Mouse (Mus musculus): ENCODE results near the gene P2rx1.

The P2rx1 gene

DNA sequence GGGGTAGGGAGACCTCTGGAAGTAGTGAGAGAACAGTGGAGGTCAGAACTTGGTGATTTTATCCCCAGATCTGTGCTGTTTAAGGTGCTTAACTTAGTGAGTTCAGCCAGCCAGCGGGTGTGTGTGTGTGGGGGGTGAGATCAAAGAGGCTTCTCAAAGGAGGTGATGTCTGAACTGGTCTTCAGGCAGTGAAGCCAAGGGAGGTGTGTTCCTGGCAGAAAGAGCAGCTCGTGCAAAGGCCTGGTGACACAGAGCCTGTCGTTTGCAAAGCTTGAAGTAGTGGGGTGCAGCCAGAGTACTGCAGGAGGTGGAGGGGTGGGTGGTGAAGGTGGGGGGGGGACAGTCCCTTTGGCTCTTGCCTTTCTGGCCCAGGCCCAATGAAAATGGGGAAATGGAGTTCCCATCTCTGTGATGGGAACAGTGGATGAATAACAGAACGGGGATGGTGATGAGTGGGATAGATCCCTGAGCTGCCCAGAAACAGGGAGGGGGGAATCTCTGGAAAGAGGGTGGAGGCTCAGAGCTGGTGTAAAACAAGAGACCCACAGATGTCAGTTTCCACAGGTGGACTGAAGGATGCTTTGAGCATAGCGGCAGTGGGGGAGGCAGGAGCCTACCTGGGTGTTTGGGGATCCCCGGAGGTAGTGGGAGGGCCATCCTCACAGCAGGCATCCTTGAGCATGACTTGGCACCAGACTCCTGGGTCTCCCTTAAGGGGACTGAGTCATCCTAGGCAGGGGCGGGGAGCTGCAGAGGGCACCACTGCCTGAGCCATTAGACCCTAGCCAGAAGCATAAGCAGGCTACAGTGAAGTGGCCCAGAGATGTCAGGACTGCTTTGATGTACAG lies 22.3 kb downstream of the P2rx1 start:
- no peak for DNase-seq (ENCODE audit: low read depth, low spot score)

DNA sequence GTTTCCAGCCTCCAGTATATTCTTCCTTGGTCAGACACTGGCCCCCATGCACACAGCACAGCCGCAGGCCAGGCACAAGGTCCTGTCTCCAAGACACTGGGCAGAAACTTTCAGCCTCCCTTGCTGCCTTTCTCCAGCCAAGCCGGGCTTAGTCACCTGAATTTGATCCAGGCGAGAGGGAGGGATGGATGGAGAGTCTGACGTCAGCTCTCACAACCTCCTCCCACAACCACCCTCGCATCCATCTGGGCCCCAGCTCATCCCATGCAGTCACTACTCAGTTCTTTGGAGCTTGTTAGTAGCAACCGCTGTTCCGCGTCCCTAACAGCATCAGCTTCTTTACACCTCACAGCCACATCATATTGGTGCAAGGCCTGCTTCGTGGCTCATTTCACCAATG lies 24.2 kb downstream of the P2rx1 start:
- no peak for DNase-seq (ENCODE audit: low read depth, low spot score)

DNA sequence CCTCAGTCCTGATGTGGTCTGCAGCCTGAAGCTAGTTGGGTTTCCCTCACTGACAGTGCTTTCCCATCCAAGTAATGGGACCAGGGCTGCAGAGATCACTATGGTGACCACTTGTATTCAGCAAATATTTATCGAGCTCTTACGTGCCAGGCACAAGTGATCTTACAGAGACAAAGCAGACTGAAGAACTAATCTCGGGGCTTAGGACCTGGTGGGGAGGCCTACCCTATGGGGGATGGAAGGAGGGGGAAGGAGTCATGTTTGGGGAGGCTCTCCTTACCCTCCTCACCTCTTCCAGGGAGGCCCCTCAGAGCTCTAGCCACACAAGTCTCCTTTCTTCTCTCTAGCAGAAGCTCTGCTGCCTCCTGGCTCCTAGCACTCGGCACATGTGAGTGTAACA lies 24.9 kb downstream of the P2rx1 start:
- no peak for DNase-seq (ENCODE audit: low read depth, low spot score)

DNA sequence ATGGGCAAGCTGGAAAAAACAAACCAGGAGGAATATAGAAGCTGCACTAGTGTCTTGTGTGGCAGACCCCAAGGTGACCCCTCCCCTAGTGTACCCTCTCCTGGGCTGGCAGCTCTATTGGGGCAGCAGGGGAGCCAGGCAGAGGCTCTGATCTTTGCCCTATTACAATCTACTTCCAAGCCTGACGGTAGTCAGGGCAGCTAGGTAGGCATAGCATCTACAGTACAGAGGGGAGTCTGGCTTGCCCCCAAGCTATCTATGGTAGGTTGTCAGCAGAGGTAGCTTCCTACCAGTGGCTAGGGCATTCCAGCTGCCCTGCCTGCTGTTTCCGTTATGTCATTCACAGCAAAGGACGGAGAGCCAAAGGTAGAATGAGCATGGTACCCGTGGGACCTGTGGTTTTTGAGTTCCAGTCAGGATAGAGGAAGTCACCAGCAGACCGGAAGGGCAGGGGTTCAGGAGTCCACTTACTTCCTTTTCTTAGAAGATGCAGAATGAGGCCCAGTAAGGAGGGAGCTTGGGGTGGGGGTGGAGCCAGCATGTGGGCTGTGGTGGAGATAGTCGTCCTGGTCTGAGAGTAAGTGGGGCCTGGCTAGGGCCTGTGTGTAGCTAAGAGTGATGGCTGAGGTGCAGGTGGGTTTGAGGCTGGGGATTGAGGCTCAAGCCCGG lies 25.5 kb downstream of the P2rx1 start:
- peak; percentile 28 for DNase-seq (ENCODE audit: low read depth, low spot score)

DNA sequence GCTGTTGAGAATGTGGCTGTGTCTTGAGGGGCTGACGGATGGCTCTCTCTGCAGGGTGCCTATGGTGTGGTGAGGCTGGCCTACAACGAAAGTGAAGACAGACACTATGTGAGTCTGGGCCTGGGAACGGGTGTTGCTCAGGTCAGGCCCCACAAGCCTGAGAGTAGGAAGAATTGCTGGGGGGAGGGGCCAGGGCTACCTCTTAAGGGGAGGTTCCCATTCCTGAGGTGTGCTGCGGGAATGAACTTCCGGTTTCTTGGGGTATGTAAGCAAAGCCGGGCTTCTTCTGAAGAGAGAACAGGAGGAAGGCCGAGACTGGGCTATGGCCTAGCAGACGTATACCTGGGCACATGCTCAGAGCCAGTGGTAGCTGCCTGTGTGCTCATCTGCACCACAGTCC lies 28.1 kb downstream of the P2rx1 start:
- no peak for DNase-seq (ENCODE audit: low read depth, low spot score)

DNA sequence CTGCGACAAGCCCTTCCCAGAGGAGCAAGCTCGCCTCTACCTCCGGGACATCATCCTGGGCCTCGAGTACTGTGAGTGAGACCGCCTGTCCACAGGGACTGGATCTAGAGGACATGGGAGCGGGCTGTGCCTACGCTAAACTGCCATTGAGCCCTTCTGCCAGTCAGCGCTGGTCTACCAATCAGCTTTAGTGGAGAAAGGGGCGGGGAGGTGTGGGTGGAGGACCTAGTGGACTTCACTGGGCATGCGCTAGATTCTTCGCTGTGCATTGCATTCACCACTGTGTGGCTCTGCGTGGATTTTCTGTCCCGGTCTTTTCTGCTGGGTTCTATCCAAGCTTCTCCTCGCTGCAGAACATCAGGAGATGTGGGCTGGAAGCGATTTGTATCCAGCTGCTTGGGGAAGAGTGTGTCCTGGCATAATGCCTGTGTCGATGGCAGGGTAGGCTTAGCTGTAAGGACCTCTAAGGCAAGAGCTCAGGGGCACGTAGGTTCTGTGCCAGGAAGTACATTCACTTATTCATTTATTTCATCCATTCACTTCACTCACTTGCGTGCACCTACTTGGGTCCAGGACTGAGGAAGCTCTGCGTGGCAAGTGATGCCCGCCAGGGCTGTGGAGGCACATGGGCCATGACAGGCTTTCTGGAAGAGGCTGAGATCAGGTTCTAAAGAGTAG lies 32.1 kb downstream of the P2rx1 start:
- DNase-seq (ENCODE audit: low read depth, low spot score) = peak; percentile 84

DNA sequence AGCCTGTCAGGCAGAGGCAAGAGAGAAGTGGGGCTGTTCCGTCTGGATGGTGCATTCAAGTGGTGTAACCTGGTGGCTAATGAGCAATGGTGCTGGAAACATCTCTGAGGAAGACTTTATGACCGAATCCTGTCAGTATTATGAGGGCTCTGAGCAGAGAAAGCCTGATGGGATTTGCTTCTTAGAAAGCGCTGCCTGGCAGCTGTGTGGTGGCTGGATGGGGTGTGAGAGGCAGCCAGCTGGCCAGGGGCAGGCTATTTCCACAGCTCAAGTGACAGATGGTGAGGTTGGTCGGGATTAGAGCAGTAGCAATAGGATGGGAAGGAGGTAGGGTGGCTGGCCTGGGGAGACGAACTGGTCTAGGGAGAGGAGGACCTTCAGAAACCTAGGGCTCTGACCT lies 32.6 kb downstream of the P2rx1 start:
- DNase-seq (ENCODE audit: low read depth, low spot score) = no peak

DNA sequence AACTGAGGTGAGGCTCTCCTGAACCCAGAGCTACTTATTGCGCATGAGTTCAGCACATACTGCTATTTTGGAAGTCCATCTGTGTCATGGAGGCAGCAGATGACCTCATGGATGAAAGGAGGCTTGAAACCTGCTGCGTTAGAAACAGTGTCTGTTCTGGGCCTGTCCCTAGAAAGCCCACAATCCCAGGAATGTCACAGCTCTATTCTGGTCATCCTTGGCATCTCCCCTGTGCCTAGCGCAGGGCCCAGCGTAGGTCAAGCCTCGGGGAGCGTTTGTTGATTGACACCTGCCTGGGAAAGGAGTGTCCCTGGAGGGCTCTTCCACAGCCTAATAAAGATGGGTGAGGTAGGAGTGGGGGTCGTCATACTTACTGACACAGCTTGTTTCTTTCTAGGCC lies 37.2 kb downstream of the P2rx1 start:
- no peak for DNase-seq (ENCODE audit: low read depth, low spot score)

DNA sequence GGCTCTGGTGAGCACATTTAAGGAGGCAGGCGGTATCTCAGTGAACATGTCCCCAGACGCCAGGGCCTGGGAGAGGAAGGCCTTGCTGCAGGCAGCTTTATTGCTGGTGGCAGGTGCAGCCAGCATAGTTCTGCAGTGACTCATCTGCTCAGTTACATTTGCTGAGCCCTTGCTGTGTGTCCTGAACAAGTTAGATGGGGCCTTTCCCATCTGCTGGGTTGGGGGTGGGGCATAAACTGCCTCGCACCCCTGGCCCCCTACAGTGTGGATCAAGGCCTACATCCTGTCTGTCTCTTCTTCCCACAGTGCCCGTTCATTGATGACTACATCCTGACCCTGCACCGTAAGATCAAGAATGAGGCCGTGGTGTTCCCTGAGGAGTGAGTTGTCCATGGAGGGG lies 38.0 kb downstream of the P2rx1 start:
- no peak for DNase-seq (ENCODE audit: low read depth, low spot score)

DNA sequence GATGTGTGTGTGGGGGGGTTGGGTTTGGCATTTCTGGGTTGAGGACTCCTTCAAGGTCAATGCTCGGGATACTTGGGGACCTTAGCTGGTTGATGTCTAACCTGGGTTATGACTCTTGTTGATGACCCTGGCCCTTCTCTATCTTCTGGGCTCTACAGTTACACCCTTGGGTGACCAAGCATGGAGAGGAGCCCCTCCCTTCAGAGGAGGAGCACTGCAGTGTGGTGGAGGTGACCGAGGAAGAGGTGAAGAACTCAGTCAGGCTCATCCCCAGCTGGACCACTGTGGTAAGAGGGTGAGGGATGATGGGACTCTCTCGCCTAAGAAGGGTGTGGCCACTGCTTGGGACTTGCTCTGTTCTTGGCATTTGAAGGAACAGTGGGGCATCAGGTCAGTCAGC lies 38.8 kb downstream of the P2rx1 start:
- DNase-seq (ENCODE audit: low read depth, low spot score) = no peak

DNA sequence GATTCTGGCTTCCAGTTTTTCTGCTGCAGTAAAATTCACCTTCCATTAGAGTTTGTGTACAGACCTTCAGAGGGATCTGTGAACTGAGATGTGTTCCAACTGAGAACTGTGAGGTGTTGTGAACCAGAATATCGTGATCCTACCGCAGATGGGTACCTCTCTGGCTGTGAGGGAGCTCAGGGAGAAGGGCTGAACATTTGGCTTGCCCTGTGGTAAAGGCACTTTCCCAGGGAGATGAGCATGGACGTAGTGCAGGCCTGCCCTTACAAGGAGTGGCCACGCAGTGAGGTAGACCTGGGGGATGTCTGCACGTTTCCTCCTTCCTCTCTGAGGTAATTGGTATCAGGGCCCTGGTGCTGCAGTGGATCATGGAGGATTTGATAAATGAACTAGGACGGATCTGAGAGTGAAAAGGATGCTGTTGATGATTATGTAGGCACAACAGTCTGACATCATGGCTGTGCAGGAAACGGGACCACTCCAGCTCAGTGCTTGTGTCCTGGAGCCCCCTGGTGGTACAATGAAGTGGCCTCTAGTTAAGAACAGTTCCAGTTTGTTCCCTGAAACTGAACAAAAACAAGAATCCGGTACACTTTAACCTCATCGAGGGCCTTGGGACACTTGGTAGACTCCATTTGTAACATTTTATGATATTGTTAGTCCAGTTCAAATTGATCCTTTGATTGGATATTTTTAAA lies 40.3 kb downstream of the P2rx1 start:
- DNase-seq (ENCODE audit: low read depth, low spot score) = peak; percentile 56

DNA sequence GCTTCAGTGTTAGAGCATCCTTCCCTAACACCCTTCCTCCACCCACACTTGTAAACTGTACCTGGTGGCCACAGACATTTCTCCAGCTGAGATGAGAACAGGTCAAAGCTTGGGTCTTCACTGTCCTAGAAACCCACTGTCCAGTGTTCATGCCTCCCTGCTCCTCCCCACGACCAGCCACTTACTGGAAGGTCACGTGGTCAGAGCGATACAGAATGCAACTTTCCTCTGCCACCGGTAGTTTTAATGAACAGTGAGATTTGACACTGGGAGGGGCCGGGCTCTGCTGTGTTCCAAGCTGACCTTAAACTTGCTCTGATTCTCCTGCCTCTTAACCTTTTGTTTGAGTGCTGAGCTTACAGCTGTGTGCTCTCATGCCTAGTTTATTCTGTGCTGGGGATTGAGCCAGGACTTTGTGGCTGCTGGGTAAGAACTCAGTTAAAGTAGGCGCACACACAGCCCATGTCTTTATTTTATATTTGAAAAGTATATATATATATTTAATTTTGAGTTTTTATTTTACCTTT lies 45.4 kb downstream of the P2rx1 start:
- no peak for DNase-seq (ENCODE audit: low read depth, low spot score)

DNA sequence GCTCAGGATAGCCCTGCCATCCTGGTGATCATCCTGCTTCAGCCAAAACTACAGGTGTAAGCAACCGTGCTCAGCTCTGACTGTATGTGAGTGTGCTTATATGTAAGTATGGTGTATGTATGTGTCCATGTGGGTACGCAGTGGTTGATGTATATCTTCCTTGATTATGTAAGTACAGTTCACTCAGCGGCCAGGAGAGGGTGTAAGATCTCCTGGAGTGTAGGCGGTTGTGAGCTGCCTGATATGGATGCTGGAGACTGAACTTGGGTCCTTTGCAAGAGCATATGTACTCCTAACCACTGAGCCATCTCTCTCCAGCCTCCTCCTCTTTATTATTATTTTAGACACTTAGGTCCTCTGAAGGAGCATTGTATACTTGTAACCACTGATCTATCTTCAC lies 45.9 kb downstream of the P2rx1 start:
- peak; percentile 30 for DNase-seq (ENCODE audit: low read depth, low spot score)

DNA sequence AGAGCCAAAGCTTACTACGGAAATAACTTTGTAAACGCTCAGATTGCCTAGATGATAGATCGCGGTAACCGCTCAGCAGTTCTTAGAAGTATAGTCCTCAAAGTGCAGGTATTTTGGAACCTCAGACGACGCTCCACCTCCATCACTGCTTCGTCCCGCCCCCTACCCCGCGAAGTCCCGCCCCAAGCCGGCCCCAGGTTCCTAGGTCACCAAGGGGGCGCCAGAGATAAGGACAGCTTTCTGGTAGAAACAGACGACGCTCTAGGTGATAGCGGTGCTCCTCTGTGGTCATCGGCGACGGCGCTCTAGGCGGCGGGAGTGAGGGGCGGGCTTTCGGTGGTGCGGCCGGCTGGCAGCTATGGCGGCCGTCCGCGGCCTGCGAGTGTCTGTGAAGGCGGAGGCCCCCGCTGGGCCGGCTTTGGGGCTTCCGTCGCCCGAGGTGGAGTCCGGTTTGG lies 48.7 kb downstream of the P2rx1 start, which contains the start of gene Ncbp3:
Gene Ncbp3 (plus strand): TSS at position 242 of the 455 bp plus-strand sequence.
- DNase-seq (ENCODE audit: low read depth, low spot score) = peak; percentile 97

DNA sequence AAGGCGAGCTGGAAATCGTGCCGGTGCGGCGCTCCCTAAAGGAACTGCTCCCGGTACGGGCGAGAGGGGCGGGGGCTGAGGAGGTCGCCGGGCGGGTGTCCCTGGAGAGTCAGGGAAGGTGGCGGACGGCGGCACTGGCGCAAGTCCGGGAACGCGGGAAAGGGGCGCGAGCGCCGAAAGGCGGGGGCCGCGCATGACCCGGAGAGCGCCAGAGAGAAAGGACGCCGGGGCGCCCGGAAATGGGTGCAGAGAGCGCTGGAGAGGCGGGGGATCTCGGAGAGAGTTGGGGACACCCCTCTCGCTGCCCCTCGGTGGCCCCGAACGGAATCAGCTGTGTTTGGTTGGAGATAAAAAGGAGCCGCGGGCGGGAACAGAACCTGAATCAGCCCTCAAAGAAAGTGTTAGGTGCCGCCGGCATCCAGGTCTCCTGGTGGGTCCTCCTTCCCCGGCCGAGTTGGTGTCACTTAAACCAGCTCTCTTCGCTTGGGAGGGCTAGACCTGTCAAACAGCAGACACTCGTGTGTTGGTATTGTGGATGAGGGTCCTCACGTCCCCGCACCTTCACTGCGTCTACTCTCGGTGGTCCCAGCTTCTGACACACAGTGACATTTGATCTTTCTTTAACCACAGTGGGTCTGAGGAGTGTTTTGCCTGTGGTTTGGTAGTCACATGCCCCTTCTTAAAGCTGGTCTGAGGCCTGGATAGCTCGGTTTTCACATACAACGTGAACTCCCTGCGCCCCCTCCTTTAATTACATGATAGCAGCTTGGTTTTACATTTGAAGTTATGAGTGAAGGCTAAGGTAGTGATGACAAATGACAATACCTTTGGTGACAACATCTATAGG lies 49.4 kb downstream of the P2rx1 start:
- peak; percentile 76 for DNase-seq (ENCODE audit: low read depth, low spot score)

DNA sequence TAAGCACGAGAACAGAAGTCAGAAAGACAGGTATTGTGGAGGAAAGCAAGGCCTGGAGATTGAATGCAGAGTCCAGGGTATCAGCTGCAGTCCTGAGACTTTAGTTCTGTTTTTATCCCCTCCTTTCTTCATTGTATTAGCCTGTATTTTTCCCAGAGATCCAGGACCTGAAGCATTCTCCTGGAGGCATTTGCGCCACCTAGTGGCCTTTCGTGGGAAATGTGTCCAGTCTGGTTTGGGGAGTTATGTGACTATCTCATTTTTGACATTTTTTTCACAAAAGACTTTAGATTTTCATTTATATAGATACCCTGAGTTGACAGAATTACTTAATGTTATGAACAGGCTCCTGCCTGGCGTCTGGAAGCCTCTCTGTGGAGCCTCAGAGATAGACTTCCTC lies 50.4 kb downstream of the P2rx1 start:
- peak; percentile 68 for DNase-seq (ENCODE audit: low read depth, low spot score)

DNA sequence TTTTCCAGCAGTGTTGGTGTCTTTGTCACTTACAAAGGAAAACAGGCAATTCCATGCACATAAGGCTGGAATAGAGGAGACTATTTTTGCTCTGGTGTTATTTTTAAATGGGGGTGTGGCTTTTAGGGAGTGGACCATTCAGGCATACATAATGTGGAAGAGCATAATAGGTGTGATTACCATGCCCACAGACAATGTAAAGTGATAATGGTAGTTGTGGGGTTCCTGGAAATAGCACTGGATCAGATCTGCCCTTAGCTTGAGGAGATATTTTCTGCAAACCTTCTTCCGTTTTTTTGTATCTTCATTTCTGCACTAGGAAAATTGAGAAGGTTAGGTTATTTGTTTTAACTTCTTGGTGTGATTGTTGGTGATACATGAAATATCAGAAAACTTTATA lies 53.9 kb downstream of the P2rx1 start:
- DNase-seq (ENCODE audit: low read depth, low spot score) = no peak

DNA sequence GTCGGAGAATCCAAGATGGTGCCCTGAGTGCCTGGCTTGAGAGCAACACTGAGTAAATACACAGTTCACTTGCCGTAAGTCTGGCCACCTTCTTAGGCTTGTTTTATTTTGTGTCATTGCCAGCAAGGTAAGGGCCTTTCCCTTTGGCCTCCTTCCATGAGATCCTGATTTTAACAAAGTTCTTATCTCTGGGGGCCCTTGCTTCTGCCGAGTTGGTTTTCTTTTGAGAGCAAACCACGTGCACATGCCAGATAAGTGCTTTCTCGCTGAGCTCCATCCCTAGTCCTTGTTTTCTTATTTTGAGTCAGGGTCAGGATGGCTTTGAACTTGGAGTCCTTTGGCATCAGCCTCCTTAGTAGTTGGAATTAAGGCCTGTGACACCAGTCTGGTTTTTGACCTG lies 58.8 kb downstream of the P2rx1 start:
- no peak for DNase-seq (ENCODE audit: low read depth, low spot score)

DNA sequence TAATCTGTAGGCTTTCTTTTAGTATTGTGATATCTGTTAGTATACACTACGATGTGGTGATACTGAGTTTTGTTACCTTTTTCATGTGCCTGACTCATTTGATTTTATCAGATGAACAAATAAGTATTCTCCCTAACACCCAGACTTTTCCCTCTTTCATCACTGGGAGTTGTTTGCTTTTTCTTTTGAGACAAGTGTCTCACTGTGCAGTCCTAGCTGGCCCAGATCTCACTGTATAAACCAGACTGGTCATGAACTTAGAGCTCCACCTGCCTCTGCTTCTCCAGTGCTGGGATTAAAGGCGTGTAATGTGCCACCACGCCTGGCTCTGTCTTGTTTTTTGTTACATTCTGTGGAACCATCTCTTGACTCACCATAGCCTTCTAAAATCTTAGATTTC lies 60.7 kb downstream of the P2rx1 start:
- no peak for DNase-seq (ENCODE audit: low read depth, low spot score)

DNA sequence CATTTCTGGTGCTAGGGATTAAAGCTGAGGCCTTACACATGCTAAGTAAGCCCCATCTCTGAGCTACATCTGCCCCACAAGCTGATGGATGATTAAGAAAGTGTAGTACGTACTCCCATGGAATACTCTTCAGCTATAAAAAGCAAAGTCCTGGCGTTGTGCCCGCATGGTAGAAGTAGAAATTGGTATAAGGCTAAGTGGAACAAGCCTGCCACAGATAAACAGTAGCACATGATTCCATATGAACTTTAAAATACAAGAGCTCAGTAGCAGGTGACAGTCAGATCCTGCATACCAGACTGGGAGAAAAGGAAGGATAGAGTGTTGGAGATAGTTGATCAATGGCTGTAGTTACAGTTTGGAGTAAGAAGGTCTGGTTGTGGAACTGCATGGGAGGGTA lies 62.5 kb downstream of the P2rx1 start:
- no peak for DNase-seq (ENCODE audit: low read depth, low spot score)
